Mouse (Mus musculus) heart, embryonic 13.5 days (tissue): ENCODE results near the gene Chrnb4. TPM values are rescaled to one million over a fixed set of nuclear protein-coding genes. Genes with fewer than 3 reads are reported as not detected.

Experiments used
- ATAC-seq: fragments of 200-750 bp; cut with Nextera tagmentation; 2 replicates; pipeline ENCODE4 v1.8.0; 2017; ENCODE audit warnings: moderate TSS enrichment; ENCODE audit not compliant: insufficient number of reproducible peaks, low FRiP score, low TSS enrichment; ENCODE audit errors: extremely low read depth
- H3K27ac ChIP-seq: fragments of 300-500 bp; sonication (generic); replicated peaks from 2 replicates; pipeline ENCODE4 v1.5.1; 2015; ENCODE audit warnings: moderate library complexity, mild to moderate bottlenecking, inconsistent platforms
- H3K27me3 ChIP-seq: fragments of 300-500 bp; sonication (generic); replicated peaks from 2 replicates; pipeline ENCODE4 v1.6.1; 2015; ENCODE audit warnings: mild to moderate bottlenecking, inconsistent platforms
- H3K36me3 ChIP-seq: fragments of 300-500 bp; sonication (generic); 2 replicates; pipeline ENCODE4 v1.6.1; 2015; ENCODE audit warnings: mild to moderate bottlenecking, inconsistent platforms
- H3K4me1 ChIP-seq: fragments of 300-500 bp; sonication (generic); 2 replicates; pipeline ENCODE4 v1.6.1; 2015; ENCODE audit warnings: inconsistent platforms
- H3K4me2 ChIP-seq: fragments of 300-500 bp; sonication (generic); 2 replicates; pipeline ENCODE4 v1.6.1; 2015; ENCODE audit warnings: inconsistent platforms, mild to moderate bottlenecking, moderate library complexity
- H3K4me3 ChIP-seq: fragments of 300-500 bp; sonication (generic); 2 replicates; pipeline ENCODE4 v1.5.1; 2015; ENCODE audit warnings: moderate library complexity, mild to moderate bottlenecking, inconsistent platforms
- H3K9ac ChIP-seq: fragments of 300-500 bp; sonication (generic); 2 replicates; pipeline ENCODE4 v1.6.1; 2015; ENCODE audit warnings: inconsistent platforms, mild to moderate bottlenecking, moderate library complexity
- H3K9me3 ChIP-seq: fragments of 300-500 bp; sonication (generic); 2 replicates; pipeline ENCODE4 v1.6.1; 2016; ENCODE audit warnings: inconsistent platforms
- WGBS: fragments of 180-500 bp; shearing (Covaris S2); methylation state at CpG from one replicate; pipeline ENCODE4 v1.1.7; 2015; ENCODE audit warnings: mixed read lengths; 5-methylcytosine and 5-hydroxymethylcytosine counted together
- polyA plus RNA-seq: library from polyadenylated mRNA; unstranded; fragments of >200 nt; fragmentation: Nextera tagmentation; extraction: Ambion mirVana; gene quantifications from 2 replicates; pipeline ENCODE4 v1.2.1, GENCODE M21; 2015

The Chrnb4 gene
- 0.27 and 0.36 TPM in 2 replicates for polyA plus RNA-seq

DNA sequence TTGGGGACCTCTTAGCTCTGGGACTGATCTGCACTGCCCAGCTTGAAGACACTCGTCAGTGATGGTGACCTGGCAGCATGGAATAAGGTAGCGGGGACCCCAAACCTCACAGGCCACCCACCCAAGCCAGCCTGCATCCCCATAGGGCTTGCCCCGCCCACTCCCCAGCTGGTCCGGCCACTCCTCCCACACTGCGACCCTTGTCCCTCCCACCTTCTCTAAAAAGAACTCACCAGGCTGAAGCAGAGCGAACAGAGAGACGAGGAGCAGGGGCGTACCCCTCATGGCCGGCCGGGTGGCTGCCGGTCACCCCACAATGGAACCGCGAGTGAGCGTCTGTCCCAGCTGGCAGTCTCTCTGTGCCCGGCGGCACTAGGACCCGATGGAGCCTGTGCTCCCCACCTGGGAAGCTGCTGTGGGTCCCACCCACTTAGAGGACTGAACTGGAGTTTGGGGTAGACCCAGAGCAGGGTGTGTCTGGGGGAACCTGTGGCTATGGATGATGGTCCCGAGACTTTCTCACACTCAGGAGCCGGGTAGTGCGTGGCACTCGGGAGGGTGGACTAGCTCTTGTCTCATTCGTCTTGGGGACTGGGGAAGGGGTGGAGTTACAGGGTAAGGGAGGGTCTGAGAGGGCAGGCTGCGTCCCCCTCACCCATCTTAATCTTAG, at the start of gene Chrnb4:
Gene Chrnb4, minus strand, starts transcription at position 569 of the 670 bp plus-strand sequence.
- Histone ChIP-seq H3K27me3 (peaks cover 27% of the 10 kb centered on the region; the same call in 1 of the 2 replicates), H3K4me3 (peak within 1 kb of the TSS; percentile 60), H3K27ac (no peak within 1 kb of the TSS), H3K9ac (peak within 1 kb of the TSS; percentile 76), H3K4me1 (peaks cover 13% of the 10 kb centered on the region), H3K36me3 (no peaks in the 10 kb centered on the region), H3K9me3 (no peaks in the 10 kb centered on the region), H3K4me2 (peak within 1 kb of the TSS; percentile 94)
- ATAC-seq, result peak; percentile 21; the same call in 1 of the 2 replicates
- 1% methylated on average over 23 of the region's 23 CpGs for WGBS

- Histone ChIP-seq H3K4me2 (no peak overlapping the region), H3K4me3 (no peak overlapping the region), H3K27ac (no peak overlapping the region), H3K9me3 (no peaks in the 10 kb centered on the region), H3K27me3 (no peaks in the 10 kb centered on the region), H3K36me3 (no peaks in the 10 kb centered on the region), H3K4me1 (peaks cover 5% of the 10 kb centered on the region), H3K9ac (no peak overlapping the region)
- no peak for ATAC-seq
- WGBS, result 84% methylated on average over 4 of the region's 4 CpGs
Measured at GRCm38 (mm10) chr9:55096870-55097269, 48.3 kb upstream of the Chrnb4 start.

DNA sequence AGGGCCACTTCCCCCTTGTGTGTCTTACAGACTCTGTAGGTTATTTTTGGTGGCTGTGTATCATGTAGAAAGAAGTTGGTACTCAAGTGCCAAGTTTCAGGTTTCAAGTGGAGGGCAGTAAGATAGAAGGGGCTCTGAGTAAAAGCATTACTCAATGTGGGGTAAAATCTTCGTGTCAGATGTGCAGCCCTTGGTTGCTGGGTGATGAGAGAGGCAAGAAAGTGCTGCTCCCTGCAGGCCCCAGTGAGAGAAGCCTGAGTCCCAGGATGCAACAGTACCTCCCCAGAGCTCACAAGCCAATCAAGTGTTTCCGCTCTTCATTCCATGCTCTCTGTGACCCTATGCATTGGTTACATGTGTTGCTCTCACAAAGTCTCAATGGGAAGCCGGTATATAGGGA, 47.5 kb upstream of the Chrnb4 start:
- Histone ChIP-seq H3K9me3 (no peaks in the 10 kb centered on the region), H3K27me3 (no peaks in the 10 kb centered on the region), H3K4me2 (no peak overlapping the region), H3K9ac (no peak overlapping the region), H3K4me3 (no peak overlapping the region), H3K36me3 (no peaks in the 10 kb centered on the region), H3K4me1 (peaks cover 5% of the 10 kb centered on the region), H3K27ac (no peak overlapping the region)
- 51% methylated on average over 3 of the region's 3 CpGs for WGBS
- ATAC-seq, result no peak

- no peak overlapping the region for H3K9ac ChIP-seq
- no peak overlapping the region for H3K4me3 ChIP-seq
- 42% methylated on average over 5 of the region's 5 CpGs for WGBS
- no peak overlapping the region for H3K27ac ChIP-seq
- no peak overlapping the region for H3K4me2 ChIP-seq
- no peaks in the 10 kb centered on the region for H3K36me3 ChIP-seq
- H3K4me1 ChIP-seq, result no peaks in the 10 kb centered on the region
- H3K27me3 ChIP-seq, result no peaks in the 10 kb centered on the region
- ATAC-seq, result no peak
- H3K9me3 ChIP-seq, result no peaks in the 10 kb centered on the region
Measured at GRCm38 (mm10) chr9:55090141-55090540, 41.6 kb upstream of the Chrnb4 start.

GRCm38 (mm10) chr9:55089226-55089625, 40.6 kb upstream of the Chrnb4 start:
- 88% methylated on average over 2 of the region's 2 CpGs for WGBS
- Histone ChIP-seq H3K9ac (no peak overlapping the region), H3K9me3 (no peaks in the 10 kb centered on the region), H3K36me3 (no peaks in the 10 kb centered on the region), H3K4me2 (no peak overlapping the region), H3K4me3 (no peak overlapping the region), H3K27ac (no peak overlapping the region), H3K4me1 (no peaks in the 10 kb centered on the region), H3K27me3 (no peaks in the 10 kb centered on the region; the same call in 1 of the 2 replicates)
- ATAC-seq, result no peak

GRCm38 (mm10) chr9:55083154-55083913, 34.8 kb upstream of the Chrnb4 start:
- WGBS, result 30% methylated on average over 7 of the region's 7 CpGs
- no peaks in the 10 kb centered on the region; the same call in 1 of the 2 replicates for H3K27me3 ChIP-seq
- no peak overlapping the region for H3K4me3 ChIP-seq
- no peaks in the 10 kb centered on the region for H3K36me3 ChIP-seq
- no peaks in the 10 kb centered on the region for H3K9me3 ChIP-seq
- H3K4me1 ChIP-seq, result no peaks in the 10 kb centered on the region
- H3K9ac ChIP-seq, result no peak overlapping the region
- no peak overlapping the region for H3K4me2 ChIP-seq
- no peak for ATAC-seq
- H3K27ac ChIP-seq, result no peak overlapping the region

- Histone ChIP-seq H3K4me2 (peak overlapping the region; percentile 33), H3K27ac (no peak overlapping the region; the same call in 1 of the 2 replicates), H3K9ac (peak overlapping the region; percentile 11; the same call in 1 of the 2 replicates)
Measured at GRCm38 (mm10) chr9:55067965-55068265, 19.3 kb upstream of the Chrnb4 start.

DNA sequence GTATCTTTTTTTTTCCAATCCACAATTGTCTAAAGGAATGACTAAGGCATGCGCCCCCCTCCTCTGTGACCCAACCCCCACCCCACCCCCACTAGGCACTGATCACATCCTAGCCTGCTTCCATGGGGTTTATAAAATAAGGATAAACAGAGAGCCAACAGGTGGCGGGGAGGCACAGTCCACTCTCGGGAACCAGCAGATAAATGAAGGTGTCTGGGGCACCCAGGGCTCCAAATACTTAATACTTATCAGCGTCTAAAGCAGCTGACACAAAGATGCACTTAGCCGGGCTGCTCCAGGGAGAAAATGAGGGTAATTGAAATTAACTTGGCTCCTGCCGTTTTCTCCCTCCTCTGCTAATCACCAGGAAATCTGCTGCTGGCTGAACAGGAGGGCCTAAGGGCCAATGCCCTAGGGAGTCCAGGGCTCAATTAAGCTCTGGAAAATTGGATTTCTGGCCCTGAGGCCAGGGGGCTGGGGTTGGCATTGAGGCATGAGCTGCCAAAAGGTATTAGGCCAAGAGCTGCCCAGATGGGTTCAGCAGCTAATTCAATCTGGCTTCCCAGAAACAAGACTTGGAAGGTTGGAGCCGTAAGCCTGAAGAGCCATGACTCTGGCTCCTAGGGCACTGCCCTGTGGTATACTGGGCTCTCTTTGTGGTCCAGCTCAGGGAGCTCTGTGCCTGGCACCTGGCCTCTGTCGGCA, 18.8 kb upstream of the Chrnb4 start:
- Histone ChIP-seq H3K27ac (peak overlapping the region; percentile 63; the same call in 1 of the 2 replicates), H3K4me2 (peak overlapping the region; percentile 33), H3K4me3 (no peak overlapping the region), H3K4me1 (peaks cover 18% of the 10 kb centered on the region), H3K9me3 (no peaks in the 10 kb centered on the region), H3K27me3 (0 out of 2 replicates have a peak, but pooled peaks cover 7% of the 10 kb centered on the region), H3K36me3 (no peaks in the 10 kb centered on the region), H3K9ac (no peak overlapping the region)
- no peak for ATAC-seq
- 26% methylated on average over 8 of the region's 8 CpGs for WGBS

More at GRCm38 (mm10) chr9:55067965-55068265, 19.3 kb upstream of the Chrnb4 start:
- Histone ChIP-seq H3K4me1 (peaks cover 18% of the 10 kb centered on the region), H3K36me3 (no peaks in the 10 kb centered on the region), H3K9me3 (no peaks in the 10 kb centered on the region), H3K4me3 (no peak overlapping the region), H3K27me3 (0 out of 2 replicates have a peak, but pooled peaks cover 7% of the 10 kb centered on the region)
- ATAC-seq, result no peak
- 12% methylated on average over 5 of the region's 5 CpGs for WGBS

DNA sequence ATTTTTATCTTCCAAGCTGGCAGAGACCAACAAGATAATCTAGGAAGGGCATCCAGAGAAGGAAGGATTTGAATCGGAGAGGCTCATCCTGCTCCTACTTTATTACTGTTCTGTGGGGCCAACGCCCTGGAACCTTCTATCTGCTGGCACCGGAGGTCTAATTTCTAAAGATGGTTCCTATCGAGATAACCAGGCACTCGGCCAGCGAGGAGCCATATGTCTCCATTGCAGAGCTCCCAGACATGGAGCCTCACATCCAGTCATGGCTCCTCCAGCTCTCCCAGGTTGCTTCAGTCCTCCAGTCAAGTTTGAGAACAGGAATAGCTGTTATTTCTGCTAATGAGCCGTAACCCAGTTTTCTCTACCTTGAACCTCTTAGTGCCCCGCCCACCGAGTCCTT, 16.7 kb upstream of the Chrnb4 start:
- Histone ChIP-seq H3K9ac (no peak overlapping the region), H3K4me3 (no peak overlapping the region), H3K27me3 (0 out of 2 replicates have a peak, but pooled peaks cover 10% of the 10 kb centered on the region), H3K9me3 (no peaks in the 10 kb centered on the region), H3K36me3 (no peaks in the 10 kb centered on the region), H3K4me1 (peaks cover 18% of the 10 kb centered on the region), H3K4me2 (no peak overlapping the region), H3K27ac (no peak overlapping the region)
- WGBS, result 71% methylated on average over 9 of the region's 9 CpGs
- ATAC-seq, result no peak

DNA sequence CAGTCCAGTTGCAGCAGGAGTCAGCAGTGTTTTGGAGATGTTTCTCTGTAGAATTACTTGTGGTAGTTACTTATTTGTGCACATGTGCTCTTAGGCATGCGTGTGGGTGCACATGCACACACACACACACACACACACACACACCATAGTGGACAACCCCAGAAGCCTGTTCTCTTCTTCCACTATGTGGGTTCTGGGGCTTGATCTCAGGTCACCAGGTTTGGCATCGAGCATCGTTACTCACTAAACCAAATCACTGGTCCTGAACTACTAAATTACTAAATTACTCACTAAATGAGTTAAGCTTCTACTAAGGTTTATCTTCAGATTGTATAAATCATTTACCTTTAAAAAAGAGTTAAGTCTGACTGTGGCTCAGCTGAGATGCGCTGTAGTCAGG, 9.5 kb upstream of the Chrnb4 start:
- Histone ChIP-seq H3K27me3 (peaks cover 9% of the 10 kb centered on the region; the same call in 1 of the 2 replicates), H3K36me3 (no peaks in the 10 kb centered on the region), H3K27ac (no peak overlapping the region), H3K4me1 (no peaks in the 10 kb centered on the region), H3K4me2 (no peak overlapping the region), H3K9me3 (no peaks in the 10 kb centered on the region), H3K9ac (no peak overlapping the region), H3K4me3 (no peak overlapping the region)
- ATAC-seq, result no peak
- WGBS, result 88% methylated on average over 4 of the region's 4 CpGs

DNA sequence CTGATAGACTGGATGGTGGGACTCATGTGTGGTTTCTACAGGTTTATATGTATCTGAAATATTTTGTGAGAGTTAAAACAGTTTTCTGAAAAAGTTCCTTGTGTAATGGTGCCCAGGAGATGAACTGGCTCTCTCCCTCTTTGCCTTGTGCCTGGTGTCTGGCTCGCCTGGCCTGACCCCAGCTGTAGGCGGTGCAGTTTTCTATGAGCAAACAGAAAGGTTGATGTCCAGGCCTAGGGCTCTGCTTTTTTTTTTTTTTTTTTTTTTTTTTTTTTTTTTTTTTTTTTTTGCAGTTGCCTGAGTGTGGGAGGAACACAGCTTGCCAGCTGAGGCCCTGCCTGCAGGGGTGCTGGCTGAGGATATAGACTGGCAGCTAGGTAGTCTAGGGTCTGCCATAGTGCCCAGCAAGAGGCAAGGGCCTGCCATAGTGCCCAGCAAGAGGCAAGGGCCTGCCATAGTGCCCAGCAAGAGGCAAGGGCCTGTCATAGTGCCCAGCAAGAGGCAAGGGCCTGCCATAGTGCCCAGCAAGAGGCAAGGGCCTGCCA, 6.9 kb upstream of the Chrnb4 start:
- 66% methylated on average over 2 of the region's 2 CpGs for WGBS
- Histone ChIP-seq H3K9ac (no peak overlapping the region), H3K4me1 (no peaks in the 10 kb centered on the region), H3K9me3 (no peaks in the 10 kb centered on the region), H3K4me2 (no peak overlapping the region), H3K27me3 (peaks cover 5% of the 10 kb centered on the region; the same call in 1 of the 2 replicates), H3K27ac (no peak overlapping the region), H3K4me3 (no peak overlapping the region), H3K36me3 (no peaks in the 10 kb centered on the region)
- no peak for ATAC-seq
